ENCODE assay signal across 9 mouse cellular contexts in genomic region chr7:24653681-24654080, GRCm38 (mm10). TPM values are rescaled to one million over a fixed set of nuclear protein-coding genes. Genes with fewer than 3 reads are reported as not detected.
A peak's percentile ranks its signal among the peaks of the same experiment; 100 is the strongest.
DNase-seq lines count a peak whose midpoint lies in the region; ATAC-seq and TF ChIP-seq lines count a peak whose summit lies in the region.
"Had no signal": no experiment of that assay in that cellular context is flagged by ENCODE, and none has a peak within 500 bp of the region (broad histone marks: within the 10 kb centered on the region; RNA-seq: fewer than 3 reads in every experiment).

No protein-coding gene starts in this region.

- DNase-seq in hindbrain, embryonic 14.5 days (ENCODE audit: low spot score), result peak; percentile 50
- DNase-seq in ES-E14 (ENCODE audit: low read depth, low spot score), result peak; percentile 56
- DNase-seq in cerebellum, adult 8-10 months, result peak; percentile 37
- peak; percentile 54 to 72 for DNase-seq in heart, postnatal 10 days
- DNase-seq in limb, embryonic 10.5 days (ENCODE audit: low spot score), result peak; percentile 78
- DNase-seq in neural tube, embryonic 11.5 days (ENCODE audit: low spot score), result peak; percentile 64
- peak; percentile 45 to 63 for DNase-seq in thymus, postnatal 10 days (ENCODE audit: low spot score in 2 of 2)

- H3K27me3 ChIP-seq in hindbrain, embryonic 14.5 days (ENCODE audit: control insufficient read depth, insufficient read depth, low read length), result no peaks in the 10 kb centered on the region
- no peaks in the 10 kb centered on the region for H3K27me3 ChIP-seq in hindbrain, embryonic 12.5 days
- no peaks in the 10 kb centered on the region for H3K27me3 ChIP-seq in limb, embryonic 10.5 days (ENCODE audit: low read depth, poor library complexity, severe bottlenecking)
- no peaks in the 10 kb centered on the region for H3K27me3 ChIP-seq in neural tube, embryonic 11.5 days (ENCODE audit: control insufficient read depth, insufficient read depth, low read length)
- H3K27me3 ChIP-seq: lung, embryonic 15.5 days had no signal

- H3K4me3 ChIP-seq in hindbrain, embryonic 14.5 days (replicated peaks; ENCODE audit: low read length), result no peak overlapping the region
- no peak overlapping the region for H3K4me3 ChIP-seq in hindbrain, embryonic 12.5 days
- H3K4me3 ChIP-seq in ES-E14 (ENCODE audit: insufficient read depth in 1 of 2, low read depth in 1 of 2, low read length in 2 of 2, poor library complexity in 1 of 2, severe bottlenecking in 1 of 2), result no peak overlapping the region
- no peak overlapping the region for H3K4me3 ChIP-seq in limb, embryonic 10.5 days
- H3K4me3 ChIP-seq in neural tube, embryonic 11.5 days (ENCODE audit: low read depth, low read length), result no peak overlapping the region
- H3K4me3 ChIP-seq: lung, embryonic 15.5 days had no signal

- no peak overlapping the region for H3K27ac ChIP-seq in hindbrain, embryonic 14.5 days
- no peak overlapping the region for H3K27ac ChIP-seq in hindbrain, embryonic 12.5 days
- H3K27ac ChIP-seq in ES-E14 (ENCODE audit: insufficient read depth, low read depth, low read length, poor library complexity, severe bottlenecking), result no peak overlapping the region
- no peak overlapping the region for H3K27ac ChIP-seq in limb, embryonic 10.5 days
- H3K27ac ChIP-seq in neural tube, embryonic 11.5 days (ENCODE audit: low read depth, low read length), result no peak overlapping the region
- H3K27ac ChIP-seq: lung, embryonic 15.5 days had no signal

- intact Hi-C loops in heart, postnatal 10 days (cut with DNase I), result loop anchor here (2.0 kb wide), 1 partner anchor 53 kb away; no protein-coding TSS in a partner anchor

- in situ Hi-C loops in ES-E14 (cut with MboI; ENCODE audit: low sequenced_read_pairs in 2 of 2, unreplicated experiment in 2 of 2), result no loop called here

- no peaks in the 10 kb centered on the region for H3K9me3 ChIP-seq in hindbrain, embryonic 14.5 days (ENCODE audit: control insufficient read depth, low read length)
- 0 out of 2 replicates have a peak, but pooled peaks cover 3% of the 10 kb centered on the region for H3K9me3 ChIP-seq in hindbrain, embryonic 12.5 days (replicated peaks)
- H3K9me3 ChIP-seq in ES-E14 (ENCODE audit: control insufficient read depth, insufficient read depth, low read depth, low read length), result no peaks in the 10 kb centered on the region
- H3K9me3 ChIP-seq in limb, embryonic 10.5 days (replicated peaks), result no peaks in the 10 kb centered on the region
- H3K9me3 ChIP-seq in neural tube, embryonic 11.5 days (ENCODE audit: control insufficient read depth, low read length), result no peaks in the 10 kb centered on the region
- H3K9me3 ChIP-seq: lung, embryonic 15.5 days had no signal

- H3K36me3 ChIP-seq in hindbrain, embryonic 14.5 days (replicated peaks; ENCODE audit: control insufficient read depth, insufficient read depth), result no peaks in the 10 kb centered on the region
- H3K36me3 ChIP-seq in hindbrain, embryonic 12.5 days, result no peaks in the 10 kb centered on the region
- H3K36me3 ChIP-seq in ES-E14 (ENCODE audit: control insufficient read depth, insufficient read depth, low read length, poor library complexity, severe bottlenecking), result no peaks in the 10 kb centered on the region
- no peaks in the 10 kb centered on the region for H3K36me3 ChIP-seq in limb, embryonic 10.5 days
- no peaks in the 10 kb centered on the region for H3K36me3 ChIP-seq in neural tube, embryonic 11.5 days (ENCODE audit: control insufficient read depth, insufficient read depth, low read length)
- H3K36me3 ChIP-seq: lung, embryonic 15.5 days had no signal

- no peak overlapping the region for H3K4me2 ChIP-seq in hindbrain, embryonic 14.5 days (replicated peaks)
- H3K4me2 ChIP-seq in hindbrain, embryonic 12.5 days (replicated peaks), result no peak overlapping the region
- H3K4me2 ChIP-seq in neural tube, embryonic 11.5 days (ENCODE audit: low read depth), result no peak overlapping the region
- H3K4me2 ChIP-seq: lung, embryonic 15.5 days had no signal

- H3K4me1 ChIP-seq in hindbrain, embryonic 14.5 days (replicated peaks; ENCODE audit: control insufficient read depth, insufficient read depth, low read length), result no peaks in the 10 kb centered on the region
- H3K4me1 ChIP-seq in hindbrain, embryonic 12.5 days, result no peaks in the 10 kb centered on the region
- H3K4me1 ChIP-seq in ES-E14 (ENCODE audit: control insufficient read depth in 2 of 2, insufficient read depth in 2 of 2, low read length in 2 of 2, poor library complexity in 1 of 2), result peaks cover 0 to 4% of the 10 kb centered on the region in 2 experiments; a peak in 1 of 4 replicates
- H3K4me1 ChIP-seq in limb, embryonic 10.5 days, result no peaks in the 10 kb centered on the region
- no peaks in the 10 kb centered on the region for H3K4me1 ChIP-seq in neural tube, embryonic 11.5 days (ENCODE audit: control insufficient read depth, insufficient read depth, low read length)
- H3K4me1 ChIP-seq: lung, embryonic 15.5 days had no signal

- no peak overlapping the region for H3K9ac ChIP-seq in hindbrain, embryonic 14.5 days
- no peak overlapping the region for H3K9ac ChIP-seq in hindbrain, embryonic 12.5 days
- H3K9ac ChIP-seq in ES-E14 (ENCODE audit: insufficient read depth, low read depth, low read length, poor library complexity, severe bottlenecking), result no peak overlapping the region
- H3K9ac ChIP-seq in neural tube, embryonic 11.5 days (ENCODE audit: low read length), result no peak overlapping the region
- H3K9ac ChIP-seq: lung, embryonic 15.5 days had no signal

- ATAC-seq in hindbrain, embryonic 14.5 days (ENCODE audit: low FRiP score), result no peak
- no peak for ATAC-seq in hindbrain, embryonic 12.5 days (ENCODE audit: low FRiP score)
- ATAC-seq in neural tube, embryonic 11.5 days (ENCODE audit: insufficient read depth, low FRiP score, low TSS enrichment), result no peak

- 27% methylated on average over 7 of the region's 7 CpGs for WGBS in hindbrain, embryonic 14.5 days
- 32% methylated on average over 7 of the region's 7 CpGs for WGBS in hindbrain, embryonic 12.5 days
- 25% methylated on average over 7 of the region's 7 CpGs for WGBS in limb, embryonic 10.5 days
- WGBS in neural tube, embryonic 11.5 days, result 27% methylated on average over 7 of the region's 7 CpGs

TF ChIP-seq in ES-E14, 5 proteins besides CTCF, POLR2A, EP300 and RAD21:
- TF ChIP-seq ZC3H11A (IDR thresholded peaks at IDR 0.05; ENCODE audit: borderline replicate concordance, low read depth, low read length), result no peak
- no peak for TF ChIP-seq MAFK (IDR thresholded peaks at IDR 0.05; ENCODE audit: insufficient read depth, low read depth, low read length)

RNA-seq across cellular contexts. Expression of gene Lypd3, which starts 17.3 kb away (rescaled TPM):
- polyA plus RNA-seq in hindbrain, embryonic 14.5 days (2014; fragmentation: Nextera tagmentation; extraction: Ambion mirVana), result 0.27 and 0.29 TPM in 2 replicates
- polyA plus RNA-seq in hindbrain, embryonic 12.5 days (2016; fragmentation: Nextera tagmentation; extraction: Ambion mirVana), result 1.3 and 1.5 TPM in 2 replicates
- total RNA-seq in ES-E14 (2012; rRNA removed), result 0.13 and 0.32 TPM in 2 replicates
- total RNA-seq in heart, postnatal 10 days (2021), result not detected
- polyA plus RNA-seq in limb, embryonic 10.5 days (2016; fragmentation: Nextera tagmentation; extraction: Ambion mirVana), result 1.5 and 2.2 TPM in 2 replicates
- polyA plus RNA-seq in neural tube, embryonic 11.5 days (2014; fragmentation: Nextera tagmentation; extraction: Ambion mirVana), result 0.76 and 0.99 TPM in 2 replicates

RNA-seq across cellular contexts. Expression of gene Tex101, which starts 22.8 kb away (rescaled TPM):
- polyA plus RNA-seq in hindbrain, embryonic 14.5 days (2014; fragmentation: Nextera tagmentation; extraction: Ambion mirVana), result not detected in 2 replicates
- polyA plus RNA-seq in hindbrain, embryonic 12.5 days (2016; fragmentation: Nextera tagmentation; extraction: Ambion mirVana), result not detected in 2 replicates
- 9.5 and 10.0 TPM in 2 replicates for total RNA-seq in ES-E14 (2012; rRNA removed)
- total RNA-seq in heart, postnatal 10 days (2021), result not detected
- polyA plus RNA-seq in limb, embryonic 10.5 days (2016; fragmentation: Nextera tagmentation; extraction: Ambion mirVana), result not detected in 2 replicates
- polyA plus RNA-seq in neural tube, embryonic 11.5 days (2014; fragmentation: Nextera tagmentation; extraction: Ambion mirVana), result not detected in 2 replicates
- polyA plus RNA-seq: lung, embryonic 15.5 days had no signal

RNA-seq across cellular contexts. Expression of gene Phldb3, which starts 43.1 kb away (rescaled TPM):
- not detected in 2 replicates for polyA plus RNA-seq in hindbrain, embryonic 14.5 days (2014; fragmentation: Nextera tagmentation; extraction: Ambion mirVana)
- 0.09 TPM in 1 of 2 replicates, not detected in the other for polyA plus RNA-seq in hindbrain, embryonic 12.5 days (2016; fragmentation: Nextera tagmentation; extraction: Ambion mirVana)
- total RNA-seq in ES-E14 (2012; rRNA removed), result 1.5 and 1.8 TPM in 2 replicates
- total RNA-seq in heart, postnatal 10 days (2021), result under 1 TPM; 0.22 to 0.48 TPM
- polyA plus RNA-seq in limb, embryonic 10.5 days (2016; fragmentation: Nextera tagmentation; extraction: Ambion mirVana), result 0.09 and 0.14 TPM in 2 replicates
- 0.11 TPM in 1 of 2 replicates, not detected in the other for polyA plus RNA-seq in neural tube, embryonic 11.5 days (2014; fragmentation: Nextera tagmentation; extraction: Ambion mirVana)

RNA-seq across cellular contexts. Expression of gene BC049730, which starts 55.4 kb away (rescaled TPM):
- polyA plus RNA-seq in hindbrain, embryonic 14.5 days (2014; fragmentation: Nextera tagmentation; extraction: Ambion mirVana), result not detected in 2 replicates
- not detected in 2 replicates for polyA plus RNA-seq in hindbrain, embryonic 12.5 days (2016; fragmentation: Nextera tagmentation; extraction: Ambion mirVana)
- not detected in 2 replicates for total RNA-seq in ES-E14 (2012; rRNA removed)
- total RNA-seq in heart, postnatal 10 days (2021), result not detected
- not detected in 2 replicates for polyA plus RNA-seq in limb, embryonic 10.5 days (2016; fragmentation: Nextera tagmentation; extraction: Ambion mirVana)
- polyA plus RNA-seq in neural tube, embryonic 11.5 days (2014; fragmentation: Nextera tagmentation; extraction: Ambion mirVana), result not detected in 2 replicates
- polyA plus RNA-seq: lung, embryonic 15.5 days had no signal
